Mouse (Mus musculus) left cerebral cortex, adult 6 months (tissue): Measurements from ENCODE around the gene Tekt3. TPM values are rescaled to one million over a fixed set of nuclear protein-coding genes. Genes with fewer than 3 reads are reported as not detected.

Experiments used
- long read RNA-seq, 2 experiments: library from polyadenylated mRNA; unstranded; transcript quantifications; one replicate each; pipeline ENCODE4 v2.0.0; 2019 to 2020
- polyA plus RNA-seq: library from polyadenylated mRNA; unstranded; fragments of <200 nt; fragmentation: Nextera tagmentation; gene quantifications from 2 replicates; pipeline ENCODE4 v1.2.3, GENCODE M21; 2021

Gene Tekt3
- polyA plus RNA-seq, result not detected in 2 replicates
- long read RNA-seq, experiment 1, result 0 reads
- long read RNA-seq, experiment 2, result 0 reads

DNA sequence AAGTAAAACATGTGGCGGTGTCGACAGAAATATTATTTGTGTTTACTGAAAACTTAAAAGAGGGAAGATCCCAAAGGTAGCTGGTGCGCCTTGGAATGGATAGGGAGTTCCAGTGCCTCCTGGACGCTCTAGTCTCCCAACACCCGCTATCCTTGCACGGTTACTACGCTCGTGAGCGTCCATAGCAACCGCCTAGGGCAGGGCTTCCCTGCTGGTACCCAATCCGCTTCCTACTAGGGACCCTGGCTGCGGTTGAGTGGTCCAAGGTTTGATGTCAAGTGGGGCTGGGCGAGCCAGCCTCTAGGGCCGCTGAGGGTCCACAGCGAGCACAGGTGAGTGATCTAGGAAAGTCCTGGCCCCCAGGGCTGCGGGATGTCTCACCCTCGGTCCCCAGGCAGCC lies at the start of gene Tekt3:
Tekt3 (plus strand) TSS at position 209 of the 400 bp plus-strand sequence.

DNA sequence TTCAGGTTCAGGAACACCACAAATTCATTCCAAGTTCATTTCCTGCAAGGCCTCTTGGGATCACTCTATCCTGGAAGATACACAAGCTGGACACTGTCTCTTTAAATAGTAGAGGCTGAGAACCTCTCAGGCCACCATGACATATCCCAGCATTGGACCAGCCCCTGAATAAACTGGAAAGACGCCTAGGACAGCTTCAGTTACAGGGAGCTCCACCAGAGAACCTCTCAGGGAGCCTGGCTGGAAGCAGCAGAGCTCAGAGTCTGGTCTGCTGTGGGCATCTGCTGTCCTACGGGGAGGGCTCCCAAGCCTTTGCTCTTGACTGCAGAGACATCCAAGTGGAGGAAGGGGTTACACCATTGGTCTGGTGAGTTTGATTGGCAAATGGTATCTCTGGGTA lies 67.3 kb downstream of the Tekt3 start, which contains the start of gene Pmp22:
Pmp22 (plus strand) TSS at position 199 of the 400 bp plus-strand sequence.

Other genes with a start within 250 kb of the Tekt3 start
- 0.64 and 0.79 TPM in 2 replicates for gene Trim16, start 241.4 kb upstream of the Tekt3 start, polyA plus RNA-seq
- 0.17 and 0.18 TPM in 2 replicates for gene Fbxw10, start 214.6 kb upstream of the Tekt3 start, polyA plus RNA-seq
- 50.1 and 52.4 TPM in 2 replicates for gene Tvp23b, start 182.2 kb upstream of the Tekt3 start, polyA plus RNA-seq
- gene Cdrt4, start 110.5 kb upstream of the Tekt3 start, polyA plus RNA-seq, result not detected in 2 replicates
- 55.1 and 55.4 TPM in 2 replicates for gene Pmp22, start 67.3 kb downstream of the Tekt3 start, polyA plus RNA-seq